Mouse (Mus musculus) stomach, embryonic 15.5 days (tissue): ENCODE results near the gene Cog1. TPM values are rescaled to one million over a fixed set of nuclear protein-coding genes. Genes with fewer than 3 reads are reported as not detected.
A peak's percentile ranks its signal among the peaks of the same experiment; 100 is the strongest.

Experiments
- ATAC-seq: fragments of 200-750 bp; cut with Nextera tagmentation; 2 replicates; pipeline ENCODE4 v1.8.0; 2017; ENCODE audit warnings: low read depth, moderate number of reproducible peaks, moderate TSS enrichment; ENCODE audit not compliant: insufficient read depth, low FRiP score
- H3K27ac ChIP-seq: fragments of 300-500 bp; sonication (generic); 2 replicates; pipeline ENCODE4 v1.5.1; 2015; ENCODE audit warnings: mild to moderate bottlenecking, inconsistent platforms
- H3K27me3 ChIP-seq: fragments of 300-500 bp; sonication (generic); replicated peaks from 2 replicates; pipeline ENCODE4 v1.6.1; 2015; ENCODE audit warnings: inconsistent platforms
- H3K36me3 ChIP-seq: fragments of 300-500 bp; sonication (generic); 2 replicates; pipeline ENCODE4 v1.6.1; 2015; ENCODE audit warnings: inconsistent platforms
- H3K4me1 ChIP-seq: fragments of 300-500 bp; sonication (generic); 2 replicates; pipeline ENCODE4 v1.6.1; 2015; ENCODE audit warnings: inconsistent platforms
- H3K4me2 ChIP-seq: fragments of 300-500 bp; sonication (generic); 2 replicates; pipeline ENCODE4 v1.6.1; 2015; ENCODE audit warnings: mild to moderate bottlenecking, inconsistent platforms
- H3K4me3 ChIP-seq: fragments of 300-500 bp; sonication (generic); replicated peaks from 2 replicates; pipeline ENCODE4 v1.5.1; 2015; ENCODE audit warnings: inconsistent platforms
- H3K9ac ChIP-seq: fragments of 300-500 bp; sonication (generic); 2 replicates; pipeline ENCODE4 v1.6.1; 2015; ENCODE audit warnings: inconsistent platforms
- H3K9me3 ChIP-seq: fragments of 300-500 bp; sonication (generic); 2 replicates; pipeline ENCODE4 v1.6.1; 2016; ENCODE audit warnings: inconsistent platforms
- WGBS: fragments of 180-500 bp; shearing (Covaris S2); methylation state at CpG from one replicate; pipeline ENCODE4 v1.1.7; 2015; 5-methylcytosine and 5-hydroxymethylcytosine counted together
- polyA plus RNA-seq: library from polyadenylated mRNA; unstranded; fragments of >200 nt; fragmentation: Nextera tagmentation; extraction: Ambion mirVana; gene quantifications from 2 replicates; pipeline ENCODE4 v1.2.1, GENCODE M21; 2015

The Cog1 gene
- polyA plus RNA-seq, 1 experiment from 2014 or later: 23.1 TPM

DNA sequence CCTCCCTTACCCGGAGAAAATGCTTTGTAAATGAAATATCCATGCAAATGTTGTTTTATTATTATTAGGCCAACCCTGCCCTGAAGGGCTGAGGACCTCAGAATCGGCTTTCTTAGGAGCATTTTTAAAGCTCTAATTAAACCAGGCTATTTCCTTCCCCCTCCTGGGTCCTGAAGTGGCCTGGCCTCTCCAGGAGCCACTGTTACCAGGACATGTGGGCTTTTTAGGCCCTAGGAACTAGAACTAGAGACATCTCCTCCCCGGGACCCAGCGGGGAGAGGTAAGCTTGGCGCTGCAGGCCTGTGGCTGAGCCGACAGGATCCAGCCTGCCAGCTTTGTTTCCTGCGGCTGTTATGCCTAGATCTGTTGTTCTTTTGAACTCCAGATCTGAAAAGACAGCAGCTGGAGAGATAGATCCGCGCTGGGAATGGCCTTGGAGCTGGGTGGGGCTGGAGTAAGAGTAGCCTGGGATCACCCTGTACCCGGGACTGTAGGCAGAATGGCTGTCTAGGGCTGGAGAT lies 61.3 kb downstream of the Cog1 start:
- Histone ChIP-seq H3K36me3 (no peaks in the 10 kb centered on the region), H3K4me3 (no peak overlapping the region), H3K4me2 (peak overlapping the region; percentile 32; the same call in 1 of the 2 replicates), H3K9me3 (no peaks in the 10 kb centered on the region), H3K27me3 (no peaks in the 10 kb centered on the region), H3K9ac (no peak overlapping the region), H3K27ac (peak overlapping the region; percentile 69; the same call in 1 of the 2 replicates), H3K4me1 (peaks cover 16% of the 10 kb centered on the region)
- WGBS: 17% methylated on average over 10 of the region's 10 CpGs
- no peak for ATAC-seq

DNA sequence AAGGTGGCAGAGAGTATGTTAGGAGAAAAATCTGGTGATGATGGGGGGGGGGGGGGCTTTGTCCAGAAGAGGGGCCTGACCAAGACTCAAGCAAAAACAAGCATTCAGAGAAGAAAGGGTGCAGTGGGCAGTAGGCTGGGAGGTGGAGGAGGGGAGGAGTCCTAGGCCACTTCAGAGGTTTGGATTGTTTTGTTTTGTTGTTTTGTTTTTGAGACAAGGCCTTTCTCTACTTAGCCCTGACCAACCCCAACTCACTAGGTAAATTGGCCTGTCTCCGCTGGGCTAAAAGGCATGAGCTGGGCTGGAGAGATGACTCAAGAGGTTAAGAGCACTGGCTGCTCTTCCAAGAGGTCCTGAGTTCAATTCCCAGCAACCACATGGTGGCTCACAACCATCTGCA lies 62.1 kb downstream of the Cog1 start:
- Histone ChIP-seq H3K4me2 (no peak overlapping the region), H3K4me3 (no peak overlapping the region), H3K4me1 (peaks cover 16% of the 10 kb centered on the region), H3K9ac (no peak overlapping the region), H3K27me3 (no peaks in the 10 kb centered on the region), H3K36me3 (no peaks in the 10 kb centered on the region), H3K27ac (no peak overlapping the region), H3K9me3 (no peaks in the 10 kb centered on the region)
- no peak for ATAC-seq
- 74% methylated on average over 1 of the region's 1 CpGs for WGBS

- H3K27me3 ChIP-seq: no peaks in the 10 kb centered on the region
- no peak for ATAC-seq
- no peak overlapping the region for H3K4me2 ChIP-seq
- H3K27ac ChIP-seq: no peak overlapping the region
- WGBS: 68% methylated on average over 7 of the region's 7 CpGs
- no peaks in the 10 kb centered on the region for H3K36me3 ChIP-seq
- H3K9me3 ChIP-seq: no peaks in the 10 kb centered on the region
- no peak overlapping the region for H3K4me3 ChIP-seq
- peaks cover 7% of the 10 kb centered on the region for H3K4me1 ChIP-seq
- no peak overlapping the region for H3K9ac ChIP-seq
Observed at GRCm38 (mm10) chr11:113715078-113715674, 66.2 kb downstream of the Cog1 start.

DNA sequence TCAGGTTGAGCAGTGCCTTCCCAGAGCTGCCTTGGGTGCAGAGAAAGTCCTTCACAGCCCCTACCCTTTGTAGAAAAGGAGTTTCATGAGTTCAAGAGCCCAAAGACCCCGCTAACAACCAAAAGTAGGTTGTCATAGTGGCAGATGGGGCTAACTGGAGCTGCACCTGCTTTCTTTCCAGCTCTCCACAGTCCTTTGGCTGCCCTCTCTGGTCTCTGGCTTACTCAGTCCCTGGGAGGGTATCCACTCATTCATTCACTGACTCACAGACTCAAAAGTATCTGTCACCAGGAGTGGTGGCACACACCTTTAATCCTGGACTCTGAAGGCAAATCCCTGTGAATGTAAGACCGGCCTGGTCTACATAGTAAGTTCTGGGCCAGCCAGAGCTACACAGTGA lies 67.2 kb downstream of the Cog1 start:
- H3K4me2 ChIP-seq: no peak overlapping the region
- no peak for ATAC-seq
- H3K36me3 ChIP-seq: no peaks in the 10 kb centered on the region
- H3K27ac ChIP-seq: no peak overlapping the region
- H3K4me3 ChIP-seq: no peak overlapping the region
- H3K9ac ChIP-seq: no peak overlapping the region
- no peaks in the 10 kb centered on the region for H3K9me3 ChIP-seq
- H3K4me1 ChIP-seq: no peaks in the 10 kb centered on the region
- no peaks in the 10 kb centered on the region for H3K27me3 ChIP-seq
- WGBS: 96% methylated on average over 2 of the region's 2 CpGs

Other genes with a start within 250 kb of the Cog1 start
- gene Sstr2, start 29.8 kb upstream of the Cog1 start, polyA plus RNA-seq: 1.7 and 1.9 TPM in 2 replicates
- gene Slc39a11, start 910 bp downstream of the Cog1 start, polyA plus RNA-seq: 37.1 and 46.6 TPM in 2 replicates
- gene Fam104a, start 35.0 kb downstream of the Cog1 start, polyA plus RNA-seq: 43.8 and 49.8 TPM in 2 replicates
- 20.0 and 20.7 TPM in 2 replicates for gene D11Wsu47e, start 35.2 kb downstream of the Cog1 start, polyA plus RNA-seq
- gene Cpsf4l, start 60.8 kb downstream of the Cog1 start, polyA plus RNA-seq: 0.23 and 0.42 TPM in 2 replicates
- gene Cdc42ep4, start 102.7 kb downstream of the Cog1 start, polyA plus RNA-seq: 51.6 and 59.6 TPM in 2 replicates